Mouse (Mus musculus) G1E (cell line): Measurements from ENCODE around the gene Krt33b.

Experiments used
- CTCF ChIP-seq: IDR thresholded peaks from 2 replicates; pipeline ENCODE4 v1.5.1; 2012; ENCODE audit warnings: low read depth, low read length, inconsistent platforms, mixed read lengths
- POLR2AphosphoS5 ChIP-seq: IDR thresholded peaks from 2 replicates; pipeline ENCODE4 v1.6.1; 2012; ENCODE audit warnings: low read depth, low read length, inconsistent platforms; ENCODE audit not compliant: insufficient replicate concordance

- TF ChIP-seq CTCF, result no peak
- no peak for TF ChIP-seq POLR2AphosphoS5
Measured at GRCm38 (mm10) chr11:99994384-99994661, 35.3 kb downstream of the Krt33b start.
